Mouse (Mus musculus) testis, adult 2 months (tissue): Measurements from ENCODE around the gene Hnrnpd.

ENCODE experiments used
- CTCF ChIP-seq: fragments of 200-500 bp; IDR thresholded peaks from 2 replicates; pipeline ENCODE4 v1.5.1; 2012; ENCODE audit warnings: low read depth, mild to moderate bottlenecking, inconsistent platforms, low read length, moderate library complexity; ENCODE audit not compliant: control insufficient read depth, insufficient read depth, insufficient replicate concordance
- POLR2A ChIP-seq: fragments of 200-500 bp; IDR thresholded peaks from 2 replicates; pipeline ENCODE4 v1.6.1; 2012; ENCODE audit warnings: low read depth, mild to moderate bottlenecking, inconsistent platforms, low read length, moderate library complexity; ENCODE audit not compliant: control insufficient read depth

DNA sequence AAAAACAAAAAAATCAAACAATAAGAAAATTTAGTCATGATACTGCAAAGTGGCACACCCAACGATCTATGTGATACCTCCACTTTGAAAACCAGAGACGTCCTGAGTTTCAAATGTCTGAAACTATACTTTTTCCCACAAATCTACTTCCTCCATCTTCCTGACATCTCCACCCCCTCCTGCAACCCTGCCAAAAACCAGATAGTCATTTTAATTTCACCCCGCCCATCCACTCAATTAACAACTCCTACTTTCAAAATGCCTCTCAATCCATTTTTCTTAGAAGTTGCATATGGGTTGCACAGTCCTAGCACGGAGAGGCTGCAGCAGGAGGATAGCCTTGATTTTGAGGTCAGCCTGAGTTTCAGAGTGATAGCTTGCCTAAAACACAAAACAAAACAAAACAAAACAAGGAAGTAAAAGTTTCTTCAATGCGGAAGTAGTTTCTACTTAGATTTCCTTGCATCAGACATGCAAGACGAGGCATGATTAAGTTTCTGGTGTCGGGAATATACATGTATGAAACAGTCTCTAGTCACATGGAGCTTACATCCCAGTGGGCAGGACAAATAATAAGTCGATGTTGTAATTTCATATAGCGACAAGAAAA is 4.8 kb upstream of the Hnrnpd start:
- TF ChIP-seq CTCF (no peak), POLR2A (no peak)
